Mouse (Mus musculus) lung, adult 2 months (tissue): ENCODE data around the gene Ruvbl1.

ENCODE experiments used
- CTCF ChIP-seq: fragments of 200-500 bp; IDR thresholded peaks from 2 replicates; pipeline ENCODE4 v1.5.1; 2011; ENCODE audit warnings: mild to moderate bottlenecking, low read length, control low read depth; ENCODE audit not compliant: insufficient read depth
- POLR2A ChIP-seq: fragments of 200-500 bp; IDR thresholded peaks from 2 replicates; pipeline ENCODE4 v1.6.1; 2011; ENCODE audit warnings: low read depth, mild to moderate bottlenecking, control low read depth, low read length, borderline replicate concordance; ENCODE audit errors: extremely low read depth

- TF ChIP-seq POLR2A (no peak), CTCF (no peak)
These were observed 18.7 kb downstream of the Ruvbl1 start for GRCm38 (mm10) chr6:88483913-88484312.
